Mouse (Mus musculus) Patski (cell line): ENCODE measurements around the gene H2-M10.6. TPM values are rescaled to one million over a fixed set of nuclear protein-coding genes. Genes with fewer than 3 reads are reported as not detected.

ENCODE experiments used
- ATAC-seq: fragments of 100-300 bp; one replicate; pipeline ENCODE4 v1.8.0; 2021
- CTCF ChIA-PET: fragments of 350-600 bp; sonication (Branson Sonifier 250); formaldehyde crosslinking; loops from one replicate; lab custom pipeline; 2022; ENCODE audit warnings: inconsistent platforms; lab: Charles Lee
- POLR2A ChIA-PET: fragments of 350-600 bp; sonication (Branson Sonifier 250); formaldehyde crosslinking; loops from one replicate; lab custom pipeline; 2022; ENCODE audit warnings: antibody characterized with exemption, inconsistent platforms; lab: Charles Lee
- DNase-seq: peaks from one replicate; pipeline ENCODE4 v3.0.0-alpha.2; 2011; ENCODE audit warnings: low read depth, low spot score
- H3K27me3 ChIP-seq: fragments of 371-371 bp; one replicate; pipeline ENCODE4 v1.5.1; 2021
- CTCF ChIP-seq: fragments of 100-300 bp; IDR thresholded peaks from one replicate; pipeline ENCODE4 v1.5.1; 2021
- in situ Hi-C: fragments of 300-500 bp; cut with MboI; formaldehyde crosslinking; loops from 3 replicates; pipeline ENCODE4 v1.11.1; 2018; ENCODE audit warnings: low pct_unique_long_range_greater_than_20kb, mixed read lengths
- polyA plus RNA-seq: library from polyadenylated mRNA; unstranded; gene quantifications from one replicate; pipeline ENCODE4 v1.2.3, GENCODE M21; 2021

Gene H2-M10.6
- polyA plus RNA-seq, 1 experiment from 2014 or later, result not detected

GRCm38 (mm10) chr17:36858181-36858580 lies 46.2 kb downstream of the H2-M10.6 start:
- no peaks in the 10 kb centered on the region for H3K27me3 ChIP-seq
- ChIA-PET CTCF (no interaction called here), POLR2A (no interaction called here)
- no peak for DNase-seq
- no peak for TF ChIP-seq CTCF
- in situ Hi-C loops, result no loop called here
- ATAC-seq, result no peak

DNA sequence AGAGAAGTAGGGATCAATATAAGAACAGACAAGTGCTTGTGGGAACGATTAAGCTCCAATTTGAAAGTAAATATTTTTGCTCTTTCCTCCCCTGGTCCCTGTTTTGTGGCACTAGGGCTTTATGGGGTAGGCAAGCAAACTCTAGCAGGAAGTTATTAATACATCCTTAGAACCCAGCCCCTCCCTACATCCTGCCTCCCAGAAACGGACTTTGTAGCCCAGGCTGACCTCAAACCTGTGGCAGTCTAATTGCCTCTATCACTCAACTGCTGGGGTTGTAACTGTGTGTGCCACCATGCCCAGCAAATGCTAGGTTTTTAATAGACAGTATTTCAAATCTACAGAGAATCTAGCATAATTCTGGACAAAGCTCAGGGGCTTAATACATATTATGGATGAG lies 49.7 kb downstream of the H2-M10.6 start:
- in situ Hi-C loops, result no loop called here
- POLR2A ChIA-PET, result no interaction called here
- TF ChIP-seq CTCF, result no peak
- no peaks in the 10 kb centered on the region for H3K27me3 ChIP-seq
- no peak for DNase-seq
- no peak for ATAC-seq
- CTCF ChIA-PET, result interaction anchor here (1.2 to 1.5 kb wide), 3 partner anchors 31 to 38 kb away, joined by 3 to 5 read pairs (median 3); no protein-coding TSS in a partner anchor

Other genes starting within 250 kb of the H2-M10.6 start
- gene H2-M9, start 169.5 kb upstream of the H2-M10.6 start, polyA plus RNA-seq, result not detected
- not detected for gene H2-M1, start 140.0 kb upstream of the H2-M10.6 start, polyA plus RNA-seq
- gene H2-M10.5, start 39.3 kb upstream of the H2-M10.6 start, polyA plus RNA-seq, result not detected
- gene Trim26, start 25.0 kb downstream of the H2-M10.6 start, polyA plus RNA-seq, result 38.9 TPM
- 0.31 TPM for gene Trim15, start 55.0 kb downstream of the H2-M10.6 start, polyA plus RNA-seq
- gene Trim10, start 57.4 kb downstream of the H2-M10.6 start, polyA plus RNA-seq, result 0.04 TPM
- not detected for gene Trim40, start 78.0 kb downstream of the H2-M10.6 start, polyA plus RNA-seq
- not detected for gene Trim31, start 85.9 kb downstream of the H2-M10.6 start, polyA plus RNA-seq
- 0.45 TPM for gene Rnf39, start 130.7 kb downstream of the H2-M10.6 start, polyA plus RNA-seq
- 56.1 TPM for gene Ppp1r11, start 139.6 kb downstream of the H2-M10.6 start, polyA plus RNA-seq
- gene Znrd1, start 146.4 kb downstream of the H2-M10.6 start, polyA plus RNA-seq, result 42.1 TPM
- gene Znrd1as, start 146.4 kb downstream of the H2-M10.6 start, polyA plus RNA-seq, result 10.3 TPM
- gene 2410137M14Rik, start 169.1 kb downstream of the H2-M10.6 start, polyA plus RNA-seq, result not detected
- gene H2-M5, start 177.4 kb downstream of the H2-M10.6 start, polyA plus RNA-seq, result 0.28 TPM
- 36.3 TPM for gene Zfp57, start 189.0 kb downstream of the H2-M10.6 start, polyA plus RNA-seq
- gene Mog, start 211.2 kb downstream of the H2-M10.6 start, polyA plus RNA-seq, result 0.10 TPM
- 44.4 TPM for gene Gabbr1, start 233.8 kb downstream of the H2-M10.6 start, polyA plus RNA-seq